Mouse (Mus musculus): ENCODE data around the gene Dctn1.

DNA sequence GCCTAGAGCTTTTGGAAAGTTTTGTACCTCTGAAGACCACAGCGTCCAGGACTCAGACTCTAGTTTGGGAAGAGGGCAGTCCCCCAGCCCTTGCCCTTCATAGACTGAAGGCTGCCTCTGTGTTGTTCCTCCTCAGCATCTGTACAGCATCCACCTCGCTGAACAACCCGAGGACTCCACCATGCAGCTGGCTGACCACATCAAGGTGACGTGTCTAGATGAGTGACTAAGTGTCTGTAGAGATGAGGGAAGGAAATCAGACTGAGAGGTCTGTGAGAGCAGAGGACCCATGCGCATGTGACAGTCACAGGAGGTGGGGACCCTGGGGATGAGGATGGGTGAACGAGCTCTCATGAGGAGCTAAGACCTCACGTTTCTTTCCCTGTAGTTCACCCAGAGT is 27.9 kb downstream of the Dctn1 start:
- TF ChIP-seq CTCF (IDR thresholded peaks at IDR 0.05) (no peak), POLR2A (IDR thresholded peaks at IDR 0.05; ENCODE audit: insufficient read depth, low read depth, low read length) (no peak), EP300 (IDR thresholded peaks at IDR 0.05; ENCODE audit: insufficient read depth, low read depth, low read length) (no peak)

All from heart, adult 2 months (tissue).